Mouse (Mus musculus) cerebral cortex, adult 2 months (tissue): Measurements from ENCODE around the gene Rmdn3.

Source experiments
- WGBS: fragments of 180-500 bp; shearing (Covaris S2); methylation state at CpG from one replicate; pipeline ENCODE4 v1.1.7; 2018; 5-methylcytosine and 5-hydroxymethylcytosine counted together

The Rmdn3 gene

DNA sequence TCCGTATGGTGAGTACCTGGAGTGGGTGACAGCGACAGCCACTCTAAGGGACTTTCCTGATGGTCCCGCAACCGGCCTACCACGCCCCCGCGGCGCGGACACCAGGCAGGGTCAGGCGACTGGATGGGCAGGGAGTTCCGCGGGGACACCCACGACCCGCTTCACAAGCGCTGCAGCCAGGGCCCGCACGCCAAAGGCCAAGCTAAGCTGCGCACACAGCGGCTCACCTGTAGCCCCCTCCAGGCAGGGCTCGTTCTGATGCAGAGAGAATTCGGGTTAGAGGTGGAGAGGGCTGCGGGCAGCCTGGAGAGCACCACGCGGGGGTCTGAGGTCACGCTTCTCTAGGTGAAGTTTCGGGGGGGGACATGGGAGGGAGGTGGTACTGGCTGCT is 11.0 kb upstream of the Rmdn3 start:
- WGBS = 8% methylated on average over 26 of the region's 26 CpGs

DNA sequence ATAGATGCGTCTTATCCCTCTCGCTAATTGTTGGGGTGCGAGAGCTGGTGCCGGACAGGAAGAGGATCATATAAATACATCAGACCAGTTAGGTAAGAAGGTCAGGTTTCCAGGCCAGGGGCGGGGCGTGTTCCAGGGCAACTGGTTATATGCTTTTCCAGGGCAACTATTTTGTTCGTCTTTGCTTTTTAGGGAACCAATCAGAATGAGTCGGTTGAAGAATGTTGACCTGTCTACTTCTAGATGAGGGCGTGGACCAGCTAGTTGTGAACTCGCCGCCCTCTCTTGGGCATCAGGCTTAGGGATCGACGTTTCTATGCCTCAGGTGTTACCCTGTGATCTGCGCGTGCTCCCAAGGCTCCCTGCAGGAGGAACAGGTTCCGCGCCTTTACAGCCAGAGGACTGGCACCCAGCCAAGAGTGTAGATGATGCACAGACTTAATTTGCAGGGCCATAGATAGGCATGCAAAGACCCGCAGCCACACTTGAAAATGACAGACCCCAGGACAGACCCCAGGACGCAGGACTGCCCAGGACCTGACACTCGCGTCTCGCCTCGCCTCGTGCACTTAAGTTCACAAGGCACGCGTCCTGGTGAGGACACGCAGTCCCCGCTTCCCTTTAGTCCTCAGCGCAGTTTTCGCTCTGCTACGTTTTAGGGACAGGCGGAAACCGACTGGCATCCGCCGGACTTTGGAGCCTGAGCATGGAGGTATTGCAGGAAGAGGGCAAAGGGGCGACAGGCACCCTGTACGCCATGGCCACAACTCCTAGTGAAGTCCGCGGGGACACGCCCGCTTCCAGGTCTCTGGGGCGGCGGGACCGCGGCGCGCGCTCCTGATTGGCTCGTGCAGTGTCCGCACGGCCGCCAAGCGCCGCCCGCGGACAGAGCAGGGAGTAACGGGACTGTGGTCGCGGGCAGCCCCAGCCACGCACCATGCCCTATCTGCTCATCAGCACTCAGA is 10.3 kb upstream of the Rmdn3 start, which contains the start of gene Gchfr:
Gene Gchfr (plus strand): TSS at position 873 of the 965 bp plus-strand sequence.
- under 1% methylated on average over 60 of the region's 60 CpGs for WGBS

DNA sequence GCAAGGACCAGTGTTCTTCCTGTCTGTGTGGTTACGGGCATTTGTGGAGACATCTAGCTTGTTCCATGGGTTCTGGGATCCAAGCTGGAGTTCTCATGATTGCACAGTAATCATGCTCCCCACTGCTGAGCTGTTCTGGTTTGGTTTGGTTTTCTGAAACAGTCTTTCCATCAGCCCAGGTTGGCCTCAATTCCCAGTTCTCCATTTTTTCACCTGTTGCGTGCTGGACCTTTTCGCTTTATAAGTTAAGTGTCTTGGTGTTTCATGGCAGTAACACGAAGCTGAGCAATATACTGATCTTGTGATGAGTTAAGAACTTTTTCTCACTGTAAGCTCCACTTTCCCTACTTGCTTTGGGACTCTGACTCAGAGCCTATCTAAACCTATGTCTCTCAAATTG is 7.2 kb upstream of the Rmdn3 start:
- WGBS = 96% methylated on average over 4 of the region's 4 CpGs

- WGBS = 76% methylated on average over 3 of the region's 3 CpGs
Observed at GRCm38 (mm10) chr2:119163135-119163534, 6.3 kb upstream of the Rmdn3 start.

DNA sequence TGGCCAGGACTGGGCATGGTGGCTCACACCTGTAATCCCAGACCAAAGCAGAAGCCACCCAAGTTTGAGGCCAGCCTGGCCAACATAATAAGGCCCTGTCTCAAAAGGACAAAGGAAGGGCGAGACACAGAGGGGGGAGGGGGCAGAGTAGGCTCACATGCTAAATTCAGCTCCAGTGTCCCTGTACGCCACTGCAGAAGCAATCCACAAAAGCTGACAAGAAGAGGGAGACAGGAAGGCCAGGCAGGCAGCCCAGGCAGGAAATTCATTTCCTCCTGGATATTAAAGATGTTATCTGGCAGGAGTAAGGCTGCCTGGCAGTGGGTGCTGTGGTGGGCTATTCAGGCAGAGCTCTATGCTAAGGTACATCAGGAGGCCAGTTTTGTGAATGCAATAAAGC is 4.4 kb upstream of the Rmdn3 start:
- 43% methylated on average over 2 of the region's 2 CpGs for WGBS

GRCm38 (mm10) chr2:119156081-119156680 is 653 bp downstream of the Rmdn3 start:
- WGBS = 3% methylated on average over 34 of the region's 34 CpGs

- WGBS = 80% methylated on average over 9 of the region's 9 CpGs
Observed at GRCm38 (mm10) chr2:119155388-119155787, 1.4 kb downstream of the Rmdn3 start.

GRCm38 (mm10) chr2:119154683-119155082 is 2.2 kb downstream of the Rmdn3 start:
- 80% methylated on average over 2 of the region's 2 CpGs for WGBS

- WGBS = 80% methylated on average over 6 of the region's 6 CpGs
Observed at GRCm38 (mm10) chr2:119152255-119152654, 4.6 kb downstream of the Rmdn3 start.

GRCm38 (mm10) chr2:119147775-119148174 is 9.1 kb downstream of the Rmdn3 start:
- WGBS = 60% methylated on average over 8 of the region's 8 CpGs

DNA sequence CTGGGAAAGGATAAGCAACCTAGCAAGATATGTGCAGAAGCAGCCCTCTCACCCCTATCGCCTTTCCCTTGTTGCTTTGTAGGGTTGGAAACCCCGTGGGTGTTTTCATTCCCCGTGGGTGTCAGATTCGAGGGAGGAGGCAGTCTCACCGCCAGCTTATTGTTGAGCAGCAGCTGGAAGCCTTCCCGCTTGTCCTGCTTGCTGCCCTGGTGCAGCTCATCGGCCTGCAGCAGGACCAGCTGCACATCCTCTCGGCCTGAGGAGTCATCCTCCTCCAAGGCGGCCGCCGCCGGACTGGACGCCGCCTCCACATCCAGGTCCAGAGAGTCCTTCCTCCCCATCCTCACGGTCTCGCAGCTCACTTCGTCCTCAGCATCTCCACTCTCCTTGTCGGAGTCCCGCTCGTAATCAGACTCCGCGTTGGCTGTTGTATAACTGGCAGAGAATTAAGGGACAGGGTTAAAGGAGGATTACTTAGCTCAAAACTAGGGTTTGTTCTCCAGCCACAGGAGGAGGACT is 9.6 kb downstream of the Rmdn3 start:
- 75% methylated on average over 22 of the region's 22 CpGs for WGBS

GRCm38 (mm10) chr2:119146435-119146834 is 10.4 kb downstream of the Rmdn3 start:
- WGBS = 86% methylated on average over 6 of the region's 6 CpGs

- 86% methylated on average over 2 of the region's 2 CpGs for WGBS
Observed at GRCm38 (mm10) chr2:119145199-119145598, 11.6 kb downstream of the Rmdn3 start.

DNA sequence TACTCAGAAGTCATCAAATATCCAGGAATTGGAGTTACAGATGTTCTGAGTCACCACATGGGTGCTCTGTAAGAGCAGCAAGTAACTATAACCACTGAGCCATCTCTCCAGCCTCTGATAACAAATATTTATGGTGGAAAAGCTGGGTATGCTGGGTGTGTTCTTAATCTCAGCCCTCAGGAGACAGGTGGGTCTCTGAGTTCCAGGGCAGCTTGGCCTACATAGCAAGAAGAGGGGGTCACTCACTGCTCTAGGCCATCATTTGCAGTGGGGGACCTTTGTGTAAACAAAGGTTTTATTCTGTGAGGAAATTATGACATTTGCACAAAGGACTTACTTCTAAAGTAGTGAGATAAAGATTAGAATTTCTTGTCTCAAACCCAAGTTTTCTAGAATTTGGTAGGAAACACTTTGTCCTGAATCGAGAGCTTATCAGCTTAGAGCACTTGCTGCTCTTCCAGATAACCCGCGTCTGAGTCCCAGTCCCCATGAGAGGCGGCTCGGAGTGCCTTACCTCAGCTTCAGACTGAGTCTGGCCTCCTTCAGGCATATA is 20.4 kb downstream of the Rmdn3 start:
- 87% methylated on average over 5 of the region's 5 CpGs for WGBS

GRCm38 (mm10) chr2:119113121-119113925 is 43.5 kb downstream of the Rmdn3 start:
- WGBS = 11% methylated on average over 20 of the region's 20 CpGs

DNA sequence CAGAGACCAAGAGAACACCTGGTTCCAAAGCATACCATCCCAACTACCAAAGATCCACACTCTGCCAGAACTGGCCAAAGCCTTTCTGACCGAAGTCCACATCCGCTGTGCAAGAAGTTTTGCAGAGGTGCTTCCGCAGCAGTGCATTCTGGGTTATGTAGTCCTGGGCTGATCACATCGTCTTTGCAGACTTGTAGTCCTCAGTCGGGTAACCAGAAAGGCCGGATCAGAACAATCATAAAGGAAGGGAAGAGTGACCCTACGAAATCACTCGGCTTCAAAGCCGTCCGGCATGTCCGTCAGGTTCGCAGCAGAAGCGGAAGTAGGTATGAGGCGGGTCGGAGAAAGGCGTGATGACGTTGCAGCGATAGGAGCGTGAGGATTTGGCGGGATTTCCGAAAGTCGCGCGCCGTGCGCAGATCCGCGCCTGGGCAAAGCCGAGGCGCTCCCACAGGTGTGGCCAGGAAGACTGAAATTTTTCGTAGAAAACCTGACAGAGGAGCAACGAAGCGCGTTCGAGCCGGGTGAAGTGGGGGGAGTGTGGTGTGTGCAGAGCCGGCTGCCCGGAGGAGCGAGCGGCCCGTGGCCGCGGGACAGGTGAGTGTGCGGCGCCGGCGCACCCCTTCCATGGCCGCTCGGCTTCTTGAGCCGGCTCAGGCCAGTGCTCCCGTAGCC is 44.3 kb downstream of the Rmdn3 start, which contains the start of gene Rad51:
Gene Rad51 (plus strand): TSS at position 356 of the 675 bp plus-strand sequence.
- WGBS = under 1% methylated on average over 51 of the region's 51 CpGs

GRCm38 (mm10) chr2:119111060-119111459 is 45.8 kb downstream of the Rmdn3 start:
- WGBS = 89% methylated on average over 3 of the region's 3 CpGs

GRCm38 (mm10) chr2:119108554-119108953 is 48.3 kb downstream of the Rmdn3 start:
- 77% methylated on average over 4 of the region's 4 CpGs for WGBS

DNA sequence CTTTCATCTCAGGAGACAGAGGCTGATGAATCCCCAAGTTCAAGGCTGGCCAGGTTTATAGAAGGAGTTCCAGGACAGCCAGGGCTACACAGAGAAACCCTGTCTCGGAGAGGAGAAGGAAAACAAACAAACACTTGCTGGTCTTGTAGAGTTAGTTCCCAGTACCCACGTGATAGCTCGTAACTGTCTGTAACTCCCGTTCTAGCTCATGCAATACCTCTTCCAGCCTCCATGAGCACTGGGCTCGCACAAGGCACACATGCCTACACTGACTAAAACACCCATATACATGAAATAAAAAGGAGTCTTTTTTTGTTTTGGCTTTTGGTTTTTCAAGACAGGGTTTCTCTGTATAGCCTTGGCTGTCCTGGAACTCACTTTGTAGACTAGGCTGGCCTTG is 50.3 kb downstream of the Rmdn3 start:
- WGBS = 82% methylated on average over 5 of the region's 5 CpGs
